Mouse (Mus musculus) olfactory bulb, adult 2 months (tissue): ENCODE measurements around the gene Rexo1.

Experiments
- CTCF ChIP-seq: fragments of 200-500 bp; IDR thresholded peaks from 2 replicates; pipeline ENCODE4 v1.5.1; 2012; ENCODE audit warnings: low read depth, mild to moderate bottlenecking, low read length, moderate library complexity; ENCODE audit not compliant: insufficient read depth
- POLR2A ChIP-seq: fragments of 200-500 bp; IDR thresholded peaks from 2 replicates; pipeline ENCODE4 v1.6.1; 2012; ENCODE audit warnings: mild to moderate bottlenecking, low read depth, low read length, moderate library complexity; ENCODE audit not compliant: insufficient read depth

GRCm38 (mm10) chr10:80560621-80561020 lies 739 bp downstream of the Rexo1 start:
- no peak for TF ChIP-seq CTCF
- TF ChIP-seq POLR2A: no peak
